8 mouse cellular contexts compared by ENCODE assay signal in genomic region chr7:127935748-127936159, GRCm38 (mm10). TPM values are rescaled to one million over a fixed set of nuclear protein-coding genes. Genes with fewer than 3 reads are reported as not detected.
DNase-seq lines count a peak whose midpoint lies in the region; ATAC-seq and TF ChIP-seq lines count a peak whose summit lies in the region.

No protein-coding gene starts in this region.

- peak overlapping the region; percentile 18 for H3K27ac ChIP-seq in embryonic facial prominence, embryonic 12.5 days
- peak overlapping the region; percentile 41; the same call in 1 of the 2 replicates for H3K27ac ChIP-seq in intestine, postnatal 0 days (ENCODE audit: low read depth, low read length)

- H3K36me3 ChIP-seq in embryonic facial prominence, embryonic 12.5 days: no peaks in the 10 kb centered on the region
- H3K36me3 ChIP-seq in intestine, postnatal 0 days (ENCODE audit: control insufficient read depth, insufficient read depth): no peaks in the 10 kb centered on the region
- no peaks in the 10 kb centered on the region for H3K36me3 ChIP-seq in myocyte (ENCODE audit: control insufficient read depth, insufficient read depth)

- intact Hi-C loops in gastrocnemius, postnatal 14 days (cut with DNase I; ENCODE audit: low total_unique reads): loop anchor here (5.0 kb wide), 1 partner anchor 138 kb away; no protein-coding TSS in a partner anchor

- WGBS in lung, adult 2 months: under 1% methylated on average over 38 of the region's 38 CpGs
- 2% methylated on average over 37 of the region's 38 CpGs for WGBS in embryonic facial prominence, embryonic 12.5 days
- under 1% methylated on average over 38 of the region's 38 CpGs for WGBS in intestine, postnatal 0 days

- H3ac ChIP-seq in myocyte (ENCODE audit: control insufficient read depth, insufficient read length): peak overlapping the region; percentile 53

- H3K27me3 ChIP-seq in embryonic facial prominence, embryonic 12.5 days: 0 out of 2 replicates have a peak, but pooled peaks cover under 1% of the 10 kb centered on the region
- H3K27me3 ChIP-seq in intestine, postnatal 0 days (replicated peaks; ENCODE audit: control insufficient read depth, insufficient read depth, low read length): no peaks in the 10 kb centered on the region
- H3K27me3 ChIP-seq in myocyte (ENCODE audit: control insufficient read depth, insufficient read depth, insufficient read length): no peaks in the 10 kb centered on the region

- DNase-seq in lung, adult 2 months: no peak
- DNase-seq in lung, postnatal 36 days: no peak
- no peak for DNase-seq in adipocyte (ENCODE audit: low spot score)
- DNase-seq in gastrocnemius, postnatal 14 days: no peak
- DNase-seq in kidney, postnatal 36 days: no peak

- H3K79me2 ChIP-seq in myocyte (ENCODE audit: control insufficient read depth, insufficient read depth): no peaks in the 10 kb centered on the region

- ATAC-seq in embryonic facial prominence, embryonic 12.5 days (ENCODE audit: insufficient number of reproducible peaks, insufficient read depth, low FRiP score, low TSS enrichment): peak; percentile 38
- peak; percentile 38 for ATAC-seq in intestine, postnatal 0 days

- peak overlapping the region; percentile 60 for H3K4me3 ChIP-seq in lung, adult 2 months (replicated peaks; ENCODE audit: extremely low read depth, low read depth, low read length)
- H3K4me3 ChIP-seq in embryonic facial prominence, embryonic 12.5 days: peak overlapping the region; percentile 65
- H3K4me3 ChIP-seq in intestine, postnatal 0 days (ENCODE audit: low read depth, low read length): peak overlapping the region; percentile 70
- peak overlapping the region; percentile 27 for H3K4me3 ChIP-seq in myocyte

- H3K9me3 ChIP-seq in embryonic facial prominence, embryonic 12.5 days: no peaks in the 10 kb centered on the region
- no peaks in the 10 kb centered on the region for H3K9me3 ChIP-seq in intestine, postnatal 0 days (ENCODE audit: control insufficient read depth)

- no peak for TF ChIP-seq POLR2A in lung, adult 2 months (IDR thresholded peaks at IDR 0.05; ENCODE audit: borderline replicate concordance, extremely low read depth, low read depth, low read length)
- TF ChIP-seq POLR2A in myocyte (IDR thresholded peaks at IDR 0.05; ENCODE audit: insufficient read length, low read depth): no peak

- 0 out of 2 replicates have a peak, but pooled peaks cover 2% of the 10 kb centered on the region for H3K4me1 ChIP-seq in lung, adult 2 months (ENCODE audit: control insufficient read depth, insufficient read depth, low read length)
- H3K4me1 ChIP-seq in embryonic facial prominence, embryonic 12.5 days: peaks cover 36% of the 10 kb centered on the region
- peaks cover 4% of the 10 kb centered on the region; the same call in 1 of the 2 replicates for H3K4me1 ChIP-seq in intestine, postnatal 0 days (replicated peaks; ENCODE audit: control insufficient read depth, insufficient read depth, low read length)

- TF ChIP-seq CTCF in lung, adult 2 months (IDR thresholded peaks at IDR 0.05; ENCODE audit: insufficient read depth, low read length): no peak
- no peak for TF ChIP-seq CTCF in intestine, postnatal 0 days (IDR thresholded peaks at IDR 0.05; ENCODE audit: low read depth)

- H3K9ac ChIP-seq in embryonic facial prominence, embryonic 12.5 days: peak overlapping the region; percentile 73
- H3K9ac ChIP-seq in intestine, postnatal 0 days (ENCODE audit: low read depth, low read length): peak overlapping the region; percentile 68

- H3K4me2 ChIP-seq in embryonic facial prominence, embryonic 12.5 days (replicated peaks): peak overlapping the region; percentile 93
- peak overlapping the region; percentile 100 for H3K4me2 ChIP-seq in intestine, postnatal 0 days (replicated peaks; ENCODE audit: low read depth)
- peak overlapping the region; percentile 93 for H3K4me2 ChIP-seq in myocyte (ENCODE audit: low read depth)

TF ChIP-seq in myocyte, 11 proteins besides CTCF, POLR2A, EP300 and RAD21:
- TF ChIP-seq E2F4 (IDR thresholded peaks at IDR 0.05; ENCODE audit: insufficient read depth) (no peak), MYOD1 (IDR thresholded peaks at IDR 0.05; ENCODE audit: control insufficient read depth in 1 of 3, insufficient read length in 2 of 3, low read depth in 2 of 3) (no peak), REST (IDR thresholded peaks at IDR 0.05; ENCODE audit: insufficient read depth, insufficient read length) (no peak), POLR2AphosphoS2 (IDR thresholded peaks at IDR 0.05; ENCODE audit: insufficient read length, low read depth) (no peak), CEBPB (IDR thresholded peaks at IDR 0.05; ENCODE audit: insufficient read depth, poor library complexity, severe bottlenecking) (no peak), USF1 (IDR thresholded peaks at IDR 0.05; ENCODE audit: low read depth) (no peak), TCF3 (IDR thresholded peaks at IDR 0.05; ENCODE audit: insufficient read length, low read depth) (no peak), MAX (IDR thresholded peaks at IDR 0.05; ENCODE audit: low read depth) (no peak), SRF (IDR thresholded peaks at IDR 0.05; ENCODE audit: control insufficient read depth, insufficient read length, low read depth) (no peak), MYOG (IDR thresholded peaks at IDR 0.05; ENCODE audit: control insufficient read depth in 1 of 3, insufficient read depth in 1 of 3, insufficient read length in 2 of 3, low read depth in 2 of 3) (no peak), TCF12 (IDR thresholded peaks at IDR 0.05; ENCODE audit: insufficient read depth, poor library complexity, severe bottlenecking) (no peak)

RNA-seq across cellular contexts. Expression of gene Prss8, which starts 5.8 kb away (rescaled TPM):
- polyA plus RNA-seq in lung, adult 2 months (2012; rRNA removed): 157 and 158 TPM in 2 replicates
- 8.3 and 8.4 TPM in 2 replicates for polyA plus RNA-seq in embryonic facial prominence, embryonic 12.5 days (2016; fragmentation: Nextera tagmentation; extraction: Ambion mirVana)
- polyA plus RNA-seq in intestine, postnatal 0 days (2015; fragmentation: Nextera tagmentation; extraction: Ambion mirVana): 63.0 and 64.4 TPM in 2 replicates
- 0.06 TPM for polyA plus RNA-seq in myocyte (2012; fragmentation: generic; extraction: Trizol)
- not detected for total RNA-seq in gastrocnemius, postnatal 14 days (2021)

RNA-seq across cellular contexts. Expression of gene Prss36, which starts 10.8 kb away (rescaled TPM):
- polyA plus RNA-seq in lung, adult 2 months (2012; rRNA removed): 14.6 and 17.5 TPM in 2 replicates
- 10.5 and 11.2 TPM in 2 replicates for polyA plus RNA-seq in embryonic facial prominence, embryonic 12.5 days (2016; fragmentation: Nextera tagmentation; extraction: Ambion mirVana)
- 6.3 and 6.6 TPM in 2 replicates for polyA plus RNA-seq in intestine, postnatal 0 days (2015; fragmentation: Nextera tagmentation; extraction: Ambion mirVana)
- polyA plus RNA-seq in myocyte (2012; fragmentation: generic; extraction: Trizol): 10.6 TPM
- 1 to 10 TPM; 6.5 to 8.2 TPM for total RNA-seq in gastrocnemius, postnatal 14 days (2021)

RNA-seq across cellular contexts. Expression of gene Kat8, which starts 23.4 kb away (rescaled TPM):
- 10.4 and 12.5 TPM in 2 replicates for polyA plus RNA-seq in lung, adult 2 months (2012; rRNA removed)
- 50.9 and 53.7 TPM in 2 replicates for polyA plus RNA-seq in embryonic facial prominence, embryonic 12.5 days (2016; fragmentation: Nextera tagmentation; extraction: Ambion mirVana)
- 17.4 and 18.0 TPM in 2 replicates for polyA plus RNA-seq in intestine, postnatal 0 days (2015; fragmentation: Nextera tagmentation; extraction: Ambion mirVana)
- 26.4 TPM for polyA plus RNA-seq in myocyte (2012; fragmentation: generic; extraction: Trizol)
- total RNA-seq in gastrocnemius, postnatal 14 days (2021): 10 to 100 TPM; 12.5 to 15.2 TPM

RNA-seq across cellular contexts. Expression of gene Fus, which starts 31.5 kb away (rescaled TPM):
- polyA plus RNA-seq in lung, adult 2 months (2012; rRNA removed): 221 and 299 TPM in 2 replicates
- polyA plus RNA-seq in embryonic facial prominence, embryonic 12.5 days (2016; fragmentation: Nextera tagmentation; extraction: Ambion mirVana): 582 and 594 TPM in 2 replicates
- 120 and 132 TPM in 2 replicates for polyA plus RNA-seq in intestine, postnatal 0 days (2015; fragmentation: Nextera tagmentation; extraction: Ambion mirVana)
- 231 TPM for polyA plus RNA-seq in myocyte (2012; fragmentation: generic; extraction: Trizol)
- total RNA-seq in gastrocnemius, postnatal 14 days (2021): 100 to 1,000 TPM; 111 to 123 TPM

RNA-seq across cellular contexts. Expression of gene Bckdk, which starts 31.9 kb away (rescaled TPM):
- polyA plus RNA-seq in lung, adult 2 months (2012; rRNA removed): 72.7 and 94.7 TPM in 2 replicates
- polyA plus RNA-seq in embryonic facial prominence, embryonic 12.5 days (2016; fragmentation: Nextera tagmentation; extraction: Ambion mirVana): 86.9 and 88.2 TPM in 2 replicates
- 94.0 and 94.2 TPM in 2 replicates for polyA plus RNA-seq in intestine, postnatal 0 days (2015; fragmentation: Nextera tagmentation; extraction: Ambion mirVana)
- polyA plus RNA-seq in myocyte (2012; fragmentation: generic; extraction: Trizol): 53.2 TPM
- total RNA-seq in gastrocnemius, postnatal 14 days (2021): 100 to 1,000 TPM; 103 to 113 TPM
